Mouse (Mus musculus): Measurements from ENCODE around the gene Sec14l3.
"Not testable (repeated sequence)": the region's sequence is repeated elsewhere in the genome, so short reads cannot be mapped to it uniquely, and the experiment has no call there.

The Sec14l3 gene

DNA sequence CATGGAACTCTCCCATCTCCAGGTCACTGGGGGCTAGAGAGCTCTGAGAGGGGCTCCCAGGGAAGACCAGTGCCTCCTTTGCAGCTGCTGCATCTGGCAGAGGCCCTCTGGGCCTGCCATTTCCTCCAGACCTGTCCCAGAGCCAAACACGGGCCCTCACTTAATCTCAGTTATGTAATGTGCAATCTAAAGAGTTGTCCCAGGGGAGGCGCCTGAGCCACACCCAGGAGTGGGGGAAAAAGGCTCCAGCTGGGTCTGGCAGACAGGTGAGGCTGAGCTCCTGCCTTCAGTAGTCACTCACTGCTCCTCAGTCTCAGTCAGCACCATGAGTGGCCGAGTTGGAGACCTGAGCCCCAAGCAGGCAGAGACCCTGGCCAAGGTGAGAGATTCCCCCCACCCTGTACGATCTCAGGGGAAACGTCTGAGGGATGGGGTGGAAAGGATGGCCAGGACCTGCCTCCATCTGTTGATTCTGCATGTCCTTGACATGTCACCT is at the start of gene Sec14l3:
Gene Sec14l3 (plus strand): TSS at position 215 of the 496 bp plus-strand sequence.
- no peak for DNase-seq (ENCODE audit: extremely low read depth, insufficient read length, low spot score)

DNA sequence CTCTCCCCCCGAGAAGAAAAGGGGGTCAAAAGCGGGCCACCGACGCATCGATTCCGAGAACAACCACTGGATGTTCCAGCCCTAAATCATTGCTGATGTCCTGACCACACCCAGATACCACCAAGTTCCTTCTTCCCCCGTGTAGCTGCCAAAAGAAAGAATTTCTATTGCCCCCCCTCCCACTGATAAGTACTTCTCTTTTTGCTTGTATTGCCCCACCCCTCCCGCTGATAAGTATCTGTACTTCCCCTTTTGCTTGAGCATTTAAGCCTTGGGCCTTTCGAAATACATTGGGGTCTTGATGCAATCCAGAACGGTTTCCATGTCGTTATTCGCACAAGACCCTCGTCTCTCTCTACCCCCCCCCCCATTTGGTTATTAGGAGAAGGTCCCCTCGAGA is 48.8 kb upstream of the Sec14l3 start:
- not testable (repeated sequence) for DNase-seq (ENCODE audit: extremely low read depth, insufficient read length, low spot score)

DNA sequence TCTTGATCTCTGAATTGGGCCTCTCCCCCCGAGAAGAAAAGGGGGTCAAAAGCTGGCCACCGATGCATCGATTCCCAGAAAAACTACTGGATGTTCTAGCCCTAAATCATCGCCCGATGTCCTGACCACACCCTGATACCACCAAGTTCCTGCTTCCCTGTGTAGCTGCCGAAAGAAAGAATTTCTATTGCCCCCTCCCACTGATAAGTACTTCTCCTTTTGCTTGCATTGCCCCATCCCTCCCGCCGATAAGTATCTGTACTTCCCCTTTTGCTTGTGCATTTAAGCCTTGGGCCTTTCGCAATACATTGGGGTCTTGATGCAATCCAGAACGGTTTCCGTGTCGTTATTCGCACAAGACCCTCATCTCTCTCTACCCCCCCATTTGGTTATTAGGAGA is 42.5 kb upstream of the Sec14l3 start:
- not testable (repeated sequence) for DNase-seq (ENCODE audit: extremely low read depth, insufficient read length, low spot score)

DNA sequence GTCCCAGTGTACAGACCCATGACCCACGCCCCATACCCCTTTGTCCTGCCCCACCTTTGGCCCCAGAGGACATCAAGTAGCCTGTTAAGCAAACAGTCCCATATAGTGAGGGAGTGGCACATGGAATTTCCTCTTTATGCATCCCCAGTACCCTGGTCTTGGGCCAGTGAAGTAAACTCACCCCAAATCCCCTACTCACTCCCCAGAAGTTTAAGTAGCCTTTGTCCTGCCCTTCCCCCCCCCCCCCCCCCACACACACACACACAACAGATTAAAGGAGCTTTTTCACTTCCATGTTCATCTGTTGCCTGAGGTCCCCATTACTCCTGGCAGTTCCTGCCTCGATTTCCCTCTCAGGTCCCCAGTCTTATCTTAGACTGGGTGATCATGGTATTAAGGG is 41.3 kb upstream of the Sec14l3 start:
- DNase-seq (ENCODE audit: extremely low read depth, insufficient read length, low spot score) = no peak

DNA sequence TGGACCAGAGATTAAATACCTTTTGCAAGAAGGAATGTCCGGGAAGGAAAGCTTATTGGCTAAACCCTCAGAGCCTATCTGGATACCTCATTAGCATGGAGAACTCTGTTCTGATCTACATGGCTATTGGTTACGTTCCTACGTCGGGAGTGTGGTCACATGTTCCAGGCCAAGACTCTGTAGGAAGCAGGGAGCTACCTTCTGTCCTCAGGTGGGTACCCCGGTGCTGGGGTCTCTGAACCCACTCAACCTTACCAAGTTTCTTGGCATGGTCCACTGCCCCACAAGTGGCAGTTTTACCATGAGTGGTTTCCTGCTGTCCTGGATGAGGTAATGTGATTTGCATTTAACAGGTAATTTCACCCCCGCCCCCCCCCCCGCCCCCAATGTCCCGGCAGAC is 37.6 kb upstream of the Sec14l3 start:
- DNase-seq (ENCODE audit: extremely low read depth, insufficient read length, low spot score) = no peak

DNA sequence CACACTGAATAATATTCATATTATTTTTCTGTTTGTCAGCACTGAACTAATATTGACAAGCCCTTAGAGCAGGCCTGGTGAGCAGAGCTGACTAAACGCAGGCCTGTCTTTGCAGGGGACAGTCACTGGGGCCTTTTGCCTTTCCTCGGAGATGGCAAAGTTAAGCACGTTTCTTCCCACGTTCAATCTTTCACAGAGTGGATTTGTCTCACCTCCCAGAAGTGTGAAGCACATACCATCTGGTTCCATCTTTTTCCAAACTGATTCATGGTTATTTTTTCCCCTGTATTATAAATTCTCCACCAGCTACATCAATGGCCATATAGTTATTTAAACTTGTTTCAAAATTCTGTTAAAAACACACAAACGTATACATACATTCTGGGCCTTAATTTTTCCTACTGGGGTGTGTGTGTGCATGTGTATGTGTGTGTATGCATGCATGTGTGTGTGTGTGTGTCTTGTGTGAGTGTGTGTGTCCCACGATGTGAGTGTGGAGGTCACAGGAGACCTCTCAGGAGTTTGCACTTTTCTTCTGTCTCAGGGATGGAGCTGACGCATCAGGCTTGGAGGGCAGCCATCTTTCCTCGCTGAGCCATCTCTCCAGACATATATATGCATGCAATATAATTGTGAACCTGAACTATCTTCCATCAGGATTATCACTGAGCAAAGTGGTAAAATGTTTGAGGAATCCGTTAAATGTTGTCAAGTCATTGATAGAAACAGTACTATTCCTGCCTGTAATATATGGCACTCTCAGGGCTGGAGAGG is 36.9 kb upstream of the Sec14l3 start:
- no peak for DNase-seq (ENCODE audit: extremely low read depth, insufficient read length, low spot score)

DNA sequence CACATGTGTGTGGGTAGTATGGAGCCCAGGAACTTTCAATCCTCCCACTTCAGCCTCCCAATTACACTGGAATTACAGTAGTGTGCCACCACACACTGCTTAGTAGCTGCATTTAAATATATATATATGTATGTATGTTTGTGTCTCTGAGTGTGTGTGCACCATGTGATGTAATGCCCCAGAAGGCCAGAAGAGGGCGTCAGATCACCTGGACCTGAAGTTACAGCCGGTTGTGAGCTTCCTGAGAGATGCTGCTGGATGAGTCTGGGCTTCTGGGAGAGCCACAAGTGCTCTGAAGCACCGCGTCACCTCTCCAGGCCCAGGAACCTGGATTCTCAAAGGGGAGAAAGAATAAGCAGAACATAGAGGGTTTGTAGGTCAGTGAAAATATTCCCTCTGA is 35.3 kb upstream of the Sec14l3 start:
- no peak for DNase-seq (ENCODE audit: extremely low read depth, insufficient read length, low spot score)

DNA sequence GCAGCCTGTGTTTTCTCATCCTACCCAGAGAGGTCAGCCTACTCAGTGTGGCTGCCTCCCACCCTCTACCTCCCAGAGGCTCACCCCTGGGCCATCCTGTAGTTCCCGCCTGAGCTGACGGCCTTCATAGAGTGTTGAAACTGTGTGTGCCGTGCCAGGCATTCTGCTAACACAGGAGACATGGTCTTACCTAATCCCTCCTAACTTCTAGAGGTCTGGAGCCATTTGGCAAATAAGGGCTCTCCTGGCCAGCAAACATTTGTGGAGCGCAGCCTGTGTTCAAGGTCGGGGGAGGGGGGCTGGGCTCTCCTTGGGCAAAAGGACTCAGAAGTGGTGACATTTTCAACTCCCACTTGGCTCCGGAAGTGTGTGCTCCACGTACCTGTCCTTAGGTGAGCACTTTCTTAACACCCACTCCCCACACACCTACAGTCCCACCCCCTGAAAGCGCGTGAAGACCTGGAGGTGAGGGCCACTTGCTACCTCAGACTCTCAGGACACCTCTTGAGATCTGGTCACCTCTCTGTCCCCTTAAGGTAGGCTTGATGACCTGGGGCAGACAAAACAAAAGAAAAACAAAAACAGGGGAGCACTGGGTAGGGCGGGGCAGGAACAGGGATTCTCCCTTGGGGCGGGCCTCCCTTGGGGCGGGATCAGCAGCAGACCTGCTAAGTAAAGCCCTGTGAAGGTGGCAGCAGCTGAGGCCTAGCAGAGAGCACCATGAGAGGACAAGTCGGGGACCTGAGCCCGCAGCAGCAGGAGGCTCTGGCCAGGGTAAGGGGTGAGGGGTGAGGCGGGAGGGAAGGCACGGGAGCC is 33.3 kb upstream of the Sec14l3 start, which contains the start of gene Sec14l4:
Gene Sec14l4 (plus strand): TSS at position 337 of the 816 bp plus-strand sequence.
- DNase-seq (ENCODE audit: extremely low read depth, insufficient read length, low spot score) = no peak

DNA sequence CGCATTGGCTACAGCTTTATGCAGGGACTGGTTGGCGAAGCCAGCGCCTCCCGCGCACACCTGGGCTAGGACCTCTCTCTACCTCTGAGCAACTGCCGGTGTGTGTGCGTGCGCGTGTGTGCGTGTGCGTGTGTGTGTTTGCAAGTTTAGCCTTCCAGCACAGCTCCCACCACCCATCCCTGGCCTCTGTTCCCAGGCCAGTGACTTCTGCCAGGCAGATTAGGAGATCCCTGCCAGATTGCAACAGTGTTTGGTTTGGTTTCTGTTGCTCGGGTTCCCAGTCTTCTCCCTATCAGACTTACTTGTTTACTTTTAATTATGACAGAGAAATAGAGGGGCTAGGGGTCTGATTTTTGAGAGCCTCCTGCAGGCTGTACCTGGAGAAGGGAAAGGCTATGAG is 32.7 kb upstream of the Sec14l3 start:
- no peak for DNase-seq (ENCODE audit: extremely low read depth, insufficient read length, low spot score)

DNA sequence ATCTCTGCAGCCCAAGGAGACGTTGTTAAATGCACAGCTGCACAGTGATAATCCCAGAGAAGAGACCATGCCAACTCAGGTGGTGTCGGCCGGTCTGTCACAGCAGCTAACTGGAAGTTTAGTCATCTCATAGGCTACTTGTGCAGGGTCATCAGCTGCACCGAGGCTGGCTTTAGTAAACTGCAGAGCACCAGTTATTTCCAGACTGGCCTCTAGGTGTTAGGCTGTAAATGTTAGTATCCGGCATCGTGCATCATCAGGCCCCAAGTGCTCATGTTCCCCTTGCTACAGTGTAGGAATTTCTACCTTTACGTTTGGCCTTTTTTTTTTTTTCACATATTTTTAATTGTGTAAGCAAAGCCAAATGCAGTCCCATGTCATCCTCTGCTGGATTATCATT is 31.2 kb upstream of the Sec14l3 start:
- no peak for DNase-seq (ENCODE audit: extremely low read depth, insufficient read length, low spot score)

DNA sequence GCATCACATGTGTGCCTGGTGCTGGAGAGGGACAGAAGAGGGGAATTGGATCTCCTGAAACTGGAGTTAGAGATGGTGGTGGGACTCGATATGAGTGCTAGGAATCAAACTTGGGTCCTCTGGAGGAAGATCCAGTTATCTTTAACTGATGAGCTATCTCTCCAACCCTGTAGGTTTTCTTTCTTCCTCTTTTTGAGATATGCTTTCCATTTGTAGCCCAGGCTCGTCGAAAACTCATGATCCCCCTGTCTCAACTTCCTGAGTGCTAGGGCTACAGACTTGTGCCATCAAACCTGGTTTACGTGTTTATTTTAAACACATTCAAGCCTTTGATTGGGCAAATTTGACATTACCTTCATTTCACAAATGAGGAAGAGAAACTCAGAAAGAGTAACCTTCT is 30.5 kb upstream of the Sec14l3 start:
- no peak for DNase-seq (ENCODE audit: extremely low read depth, insufficient read length, low spot score)

DNA sequence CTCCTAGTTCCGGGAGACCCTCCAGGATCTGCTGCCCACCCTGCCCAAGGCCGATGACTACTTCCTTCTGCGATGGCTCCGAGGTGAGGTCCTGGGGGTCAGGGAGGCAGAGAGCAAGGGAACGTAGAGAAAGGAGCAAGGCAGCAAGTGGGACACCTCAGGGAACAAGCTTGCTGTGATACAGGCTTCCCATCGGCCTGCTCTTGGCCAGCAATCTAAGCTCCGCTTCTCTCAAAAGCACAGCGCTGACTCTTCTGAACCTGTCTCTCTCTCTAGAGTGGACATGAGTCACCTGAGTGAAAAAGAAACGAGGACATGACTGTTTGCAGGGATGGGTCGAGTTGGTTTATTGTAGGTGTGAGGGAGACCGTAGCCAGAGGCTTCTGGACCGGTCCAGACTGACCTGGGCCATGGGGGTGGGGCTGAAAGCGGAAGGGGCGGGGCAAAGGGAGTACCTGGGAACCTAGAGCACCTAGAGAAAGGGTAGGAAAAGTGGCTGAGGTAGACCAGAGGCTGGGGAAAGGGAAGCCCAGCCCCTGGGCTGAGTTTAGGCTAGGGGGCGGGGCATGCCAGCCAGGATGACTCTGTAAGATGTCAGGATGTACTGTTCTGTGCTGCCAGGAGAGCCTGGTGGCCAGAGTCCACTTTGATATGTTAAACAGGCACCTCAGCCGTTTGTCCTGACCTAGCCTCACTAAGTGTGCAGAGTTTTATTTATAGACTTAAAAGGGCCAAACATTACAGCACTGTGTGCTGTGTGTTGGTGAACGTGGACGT is 29.3 kb upstream of the Sec14l3 start:
- no peak for DNase-seq (ENCODE audit: extremely low read depth, insufficient read length, low spot score)

DNA sequence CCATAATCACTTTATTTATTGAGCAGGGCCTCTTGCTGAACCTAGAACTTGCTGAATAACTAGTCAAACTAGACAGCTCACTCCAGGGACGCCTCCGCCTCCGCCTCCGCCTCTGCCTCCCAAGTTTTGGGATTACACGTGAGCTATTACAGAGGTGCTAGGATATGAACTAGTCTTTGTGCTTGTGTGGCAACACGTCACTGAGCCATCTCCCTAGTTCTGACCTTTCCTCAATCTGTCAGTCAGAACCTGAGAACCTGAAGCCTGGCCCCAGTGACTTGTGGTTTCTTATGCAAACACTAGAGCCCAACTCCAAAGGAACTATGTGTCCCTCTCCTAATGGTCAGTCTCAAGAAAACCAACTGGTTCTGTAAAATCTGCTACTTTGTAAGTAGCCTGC is 28.7 kb upstream of the Sec14l3 start:
- no peak for DNase-seq (ENCODE audit: extremely low read depth, insufficient read length, low spot score)

DNA sequence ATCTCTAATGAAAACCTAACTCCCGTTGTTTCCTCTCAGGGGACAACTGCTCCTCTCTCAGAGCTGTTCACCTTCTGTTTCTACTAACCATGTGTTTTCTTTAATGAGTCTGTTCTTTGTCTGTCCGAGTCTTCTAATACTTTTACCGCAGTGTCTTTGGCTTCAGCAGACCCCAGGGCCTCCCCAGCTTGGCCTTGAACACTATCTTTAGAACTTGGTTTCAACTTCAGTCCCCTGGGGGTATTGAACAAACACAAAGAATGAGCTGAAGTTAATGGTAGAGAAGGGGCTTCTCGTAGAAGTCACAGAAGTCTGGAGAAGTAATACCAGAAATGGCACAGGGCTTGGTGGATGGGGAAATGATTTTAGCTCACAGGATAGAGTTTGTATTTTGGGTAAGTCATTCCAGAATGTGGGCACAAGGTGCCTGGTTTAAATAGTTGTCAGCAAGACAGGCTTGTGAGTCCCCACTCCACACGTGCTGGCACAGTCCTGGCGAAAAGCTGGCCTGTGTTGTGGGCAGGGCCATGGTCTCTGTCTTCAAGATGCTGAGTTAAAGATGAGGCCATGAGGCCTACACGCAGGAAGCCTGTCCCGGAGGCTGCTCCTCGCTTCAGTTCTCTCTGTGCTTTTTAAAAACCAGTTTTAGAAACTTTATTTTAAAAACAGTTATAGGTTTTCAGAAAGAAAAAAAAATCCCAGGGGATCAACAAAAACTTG is 28.1 kb upstream of the Sec14l3 start:
- no peak for DNase-seq (ENCODE audit: extremely low read depth, insufficient read length, low spot score)

DNA sequence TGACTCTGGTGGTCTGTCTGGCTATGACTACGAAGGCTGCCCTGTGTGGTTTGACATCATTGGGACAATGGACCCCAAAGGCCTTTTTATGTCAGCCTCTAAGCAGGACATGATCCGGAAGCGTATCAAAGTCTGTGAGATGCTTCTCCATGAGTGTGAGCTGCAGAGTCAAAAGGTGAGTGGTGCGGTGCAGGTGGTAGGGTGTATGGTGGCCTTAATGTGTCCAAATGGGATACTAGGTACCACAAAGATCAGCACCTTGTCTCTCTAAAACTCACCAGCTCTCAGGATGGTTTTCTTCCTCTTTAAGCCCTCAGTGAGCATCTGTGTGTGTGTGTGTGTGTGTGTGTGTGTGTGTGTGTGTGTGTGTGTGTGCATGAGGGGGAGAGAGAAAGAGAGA is 24.7 kb upstream of the Sec14l3 start:
- no peak for DNase-seq (ENCODE audit: extremely low read depth, insufficient read length, low spot score)

DNA sequence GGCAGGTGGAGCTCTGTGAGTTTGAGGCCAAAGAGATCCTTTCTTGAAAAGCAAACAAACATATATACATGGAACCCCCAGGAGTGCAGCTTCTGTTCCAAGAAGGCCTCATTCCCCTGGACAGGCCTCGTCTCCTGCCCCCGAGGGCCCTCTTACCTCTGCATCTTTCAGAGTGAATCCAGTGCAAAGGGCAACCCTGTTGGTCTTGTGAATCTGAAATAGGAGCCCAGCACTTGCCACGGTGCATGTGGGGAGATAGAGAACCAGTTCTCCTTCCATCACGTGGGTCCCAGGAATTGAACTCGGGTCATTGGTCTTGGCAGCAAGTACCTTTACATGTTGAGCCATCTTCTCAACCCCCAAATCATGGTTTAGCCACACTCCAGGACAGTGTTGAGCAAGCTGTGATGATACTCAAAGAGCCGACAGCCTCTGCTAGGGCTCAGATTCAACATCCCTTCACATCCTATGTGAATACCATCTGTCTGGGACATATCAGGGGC is 23.5 kb upstream of the Sec14l3 start:
- DNase-seq (ENCODE audit: extremely low read depth, insufficient read length, low spot score) = no peak

DNA sequence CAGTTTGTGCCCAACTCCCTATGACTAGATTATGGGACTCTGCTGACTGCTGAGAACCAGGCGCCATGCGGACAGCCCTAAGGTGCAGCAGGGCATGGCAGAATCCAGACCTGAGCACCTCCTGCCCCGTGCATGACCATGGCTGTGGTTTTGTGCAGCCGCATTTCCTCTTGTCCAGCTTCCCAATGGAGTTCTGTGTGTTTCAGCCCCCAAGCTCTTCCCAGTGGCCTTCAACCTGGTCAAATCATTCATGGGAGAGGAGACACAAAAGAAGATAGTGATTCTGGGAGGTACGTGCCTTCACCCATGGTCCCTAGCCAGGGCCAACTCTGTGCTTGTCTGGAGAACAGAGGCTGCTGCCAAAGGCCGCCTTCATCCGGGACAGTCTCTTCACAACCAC is 21.6 kb upstream of the Sec14l3 start:
- DNase-seq (ENCODE audit: extremely low read depth, insufficient read length, low spot score) = no peak

DNA sequence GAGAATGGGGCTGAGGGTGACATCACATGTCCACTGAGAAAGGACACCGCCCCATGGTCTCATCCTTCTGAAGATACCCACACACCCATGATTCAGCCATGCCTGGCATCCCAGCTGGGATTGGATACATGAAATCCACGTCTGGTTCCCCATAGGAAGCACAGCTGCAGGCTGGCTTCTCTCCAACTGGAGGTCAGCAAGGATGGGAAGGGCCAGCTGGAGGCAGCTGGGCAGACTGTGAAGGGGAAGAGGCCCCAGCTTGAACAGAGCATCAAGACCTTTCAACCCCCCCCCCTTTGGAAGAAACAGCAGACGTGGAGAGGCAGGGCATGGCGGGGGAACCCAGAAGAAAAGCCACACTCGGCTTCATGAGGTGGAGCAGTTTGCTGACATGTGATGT is 18.1 kb upstream of the Sec14l3 start:
- no peak for DNase-seq (ENCODE audit: extremely low read depth, insufficient read length, low spot score)

DNA sequence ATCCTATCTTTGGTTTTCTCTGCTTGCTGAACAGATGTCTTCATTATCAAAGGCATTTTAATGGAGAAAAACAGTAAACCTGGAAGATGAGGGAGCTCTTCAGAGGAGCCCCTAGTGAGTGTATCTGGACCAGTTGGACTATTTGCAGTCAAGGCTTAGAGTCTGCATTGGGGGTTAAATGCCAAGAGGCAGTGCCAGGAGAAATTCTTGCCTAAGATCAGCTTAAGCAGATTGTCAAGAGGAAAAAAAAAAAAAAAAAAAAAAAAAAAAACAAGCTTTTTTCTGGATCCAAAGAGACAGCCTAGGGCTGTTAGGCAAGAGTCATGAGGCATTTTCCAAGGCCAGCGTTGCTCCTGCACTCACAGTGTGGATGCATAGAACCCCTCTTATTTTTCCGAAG is 16.9 kb upstream of the Sec14l3 start:
- DNase-seq (ENCODE audit: extremely low read depth, insufficient read length, low spot score) = no peak

DNA sequence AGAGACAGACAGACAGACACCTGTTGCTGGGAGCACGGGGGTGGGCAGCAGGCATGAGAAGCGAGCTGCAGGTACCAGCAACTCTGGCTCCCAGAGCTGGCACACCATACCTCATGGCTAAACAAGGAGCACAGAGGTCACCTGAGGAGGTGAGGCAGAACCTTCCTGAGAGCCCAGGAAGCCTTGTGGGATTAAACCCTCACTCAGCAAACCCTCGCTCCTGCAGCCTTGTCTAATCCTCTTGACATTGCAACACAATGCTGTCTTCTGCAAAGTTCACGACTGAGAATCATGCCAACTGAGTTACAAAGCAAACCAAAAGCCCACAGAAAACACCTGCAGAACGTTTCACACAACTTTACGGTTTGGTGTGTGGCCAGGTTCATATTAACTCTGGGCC is 16.2 kb upstream of the Sec14l3 start:
- no peak for DNase-seq (ENCODE audit: extremely low read depth, insufficient read length, low spot score)
